ENCODE assay signal across 8 mouse cellular contexts in the genomic region with DNA sequence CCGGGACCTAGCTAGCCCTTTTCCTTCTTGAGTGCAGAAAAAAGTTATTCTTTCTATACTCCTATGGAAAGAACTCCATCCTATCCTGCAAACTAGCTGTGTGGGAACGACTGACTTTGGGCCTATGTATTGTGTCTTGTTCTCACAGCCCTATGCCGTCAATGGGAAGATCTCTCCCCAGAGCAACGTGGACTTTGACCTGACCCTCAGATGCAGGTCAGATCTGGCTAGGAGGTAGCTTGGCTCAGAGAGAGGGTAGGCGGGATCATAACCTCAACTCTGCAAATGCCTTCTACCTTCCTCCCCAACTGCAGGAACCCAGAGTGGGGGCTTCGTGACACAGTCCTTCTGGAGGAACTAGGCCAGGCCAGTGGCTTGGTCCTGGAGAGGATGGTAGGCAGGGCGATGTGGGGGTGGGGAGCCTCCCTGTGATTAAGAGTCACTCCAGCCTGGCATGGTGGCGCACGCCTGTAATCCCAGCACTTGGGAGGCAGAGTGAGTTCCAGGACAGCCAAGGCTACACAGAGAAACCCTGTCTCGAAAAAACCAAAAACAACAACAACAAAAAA. TPM values are rescaled to one million over a fixed set of nuclear protein-coding genes. Genes with fewer than 3 reads are reported as not detected.
DNase-seq lines count a peak whose midpoint lies in the region; ATAC-seq and TF ChIP-seq lines count a peak whose summit lies in the region.

No protein-coding gene starts in this region.

- ATAC-seq in intestine, postnatal 0 days = no peak; the same call in 1 of the 2 replicates
- ATAC-seq in liver, postnatal 0 days = 0 out of 2 replicates have a peak, but pooled peaks have one; percentile 20
- no peak for ATAC-seq in granulocyte monocyte progenitor cell, adult 5-6 weeks (replicated peaks; ENCODE audit: poor library complexity, severe bottlenecking)

- no peak overlapping the region for H3K27ac ChIP-seq in cortical plate, adult 2 months (ENCODE audit: insufficient read depth, low read length)
- peak overlapping the region; percentile 63; the same call in 1 of the 2 replicates for H3K27ac ChIP-seq in intestine, postnatal 0 days (ENCODE audit: low read depth, low read length)
- H3K27ac ChIP-seq in liver, postnatal 0 days (ENCODE audit: low read depth) = peak overlapping the region; percentile 88

- 43% methylated on average over 10 of the region's 10 CpGs for WGBS in intestine, postnatal 0 days
- WGBS in liver, postnatal 0 days (ENCODE audit: insufficient replicate concordance) = 59% methylated on average over 10 of the region's 10 CpGs

- H3K4me3 ChIP-seq in cortical plate, adult 2 months (ENCODE audit: insufficient read depth, low read length) = peak overlapping the region; percentile 94
- peak overlapping the region; percentile 74 for H3K4me3 ChIP-seq in intestine, postnatal 0 days (ENCODE audit: low read depth, low read length)
- H3K4me3 ChIP-seq in liver, postnatal 0 days (ENCODE audit: low read depth, low read length) = peak overlapping the region; percentile 69

- no peak for TF ChIP-seq CTCF in cortical plate, adult 2 months (IDR thresholded peaks at IDR 0.05; ENCODE audit: extremely low read depth, insufficient read depth, low read length)
- no peak for TF ChIP-seq CTCF in intestine, postnatal 0 days (IDR thresholded peaks at IDR 0.05; ENCODE audit: low read depth)
- no peak for TF ChIP-seq CTCF in liver, postnatal 0 days (IDR thresholded peaks at IDR 0.05; ENCODE audit: low read depth)

- H3K9ac ChIP-seq in intestine, postnatal 0 days (ENCODE audit: low read depth, low read length) = peak overlapping the region; percentile 50; the same call in 1 of the 2 replicates
- peak overlapping the region; percentile 64 for H3K9ac ChIP-seq in liver, postnatal 0 days (replicated peaks)

- H3K4me1 ChIP-seq in cortical plate, adult 2 months (ENCODE audit: control insufficient read depth, insufficient read depth, low read length) = peaks cover 5% of the 10 kb centered on the region; the same call in 1 of the 2 replicates
- peaks cover 6% of the 10 kb centered on the region; the same call in 1 of the 2 replicates for H3K4me1 ChIP-seq in intestine, postnatal 0 days (replicated peaks; ENCODE audit: control insufficient read depth, insufficient read depth, low read length)
- H3K4me1 ChIP-seq in liver, postnatal 0 days (ENCODE audit: insufficient read depth) = peaks cover 31% of the 10 kb centered on the region

- peak overlapping the region; percentile 86 for H3K4me2 ChIP-seq in intestine, postnatal 0 days (replicated peaks; ENCODE audit: low read depth)
- peak overlapping the region; percentile 85 for H3K4me2 ChIP-seq in liver, postnatal 0 days (ENCODE audit: low read depth, low read length)

- no peaks in the 10 kb centered on the region for H3K27me3 ChIP-seq in intestine, postnatal 0 days (replicated peaks; ENCODE audit: control insufficient read depth, insufficient read depth, low read length)
- no peaks in the 10 kb centered on the region for H3K27me3 ChIP-seq in liver, postnatal 0 days (ENCODE audit: insufficient read depth, low read length)

- H3K9me3 ChIP-seq in intestine, postnatal 0 days (ENCODE audit: control insufficient read depth) = no peaks in the 10 kb centered on the region
- H3K9me3 ChIP-seq in liver, postnatal 0 days (ENCODE audit: low read length) = no peaks in the 10 kb centered on the region

- peak; percentile 13 for DNase-seq in embryo, embryonic 10.5 days (ENCODE audit: low spot score)
- DNase-seq in embryo, embryonic 11 days = no peak
- peak; percentile 53 for DNase-seq in liver, postnatal 0 days
- DNase-seq in layer of hippocampus, postnatal 14 days (ENCODE audit: low spot score in 2 of 2) = no peak
- DNase-seq in urinary bladder, adult 2 months (ENCODE audit: low spot score) = no peak

- H3K36me3 ChIP-seq in intestine, postnatal 0 days (ENCODE audit: control insufficient read depth, insufficient read depth) = peaks cover 10% of the 10 kb centered on the region
- peaks cover 10% of the 10 kb centered on the region for H3K36me3 ChIP-seq in liver, postnatal 0 days (replicated peaks; ENCODE audit: insufficient read depth, low read length)

- no peak for TF ChIP-seq EP300 in liver, postnatal 0 days (IDR thresholded peaks at IDR 0.05; ENCODE audit: low read depth)

- TF ChIP-seq POLR2A in cortical plate, adult 2 months (IDR thresholded peaks at IDR 0.05; ENCODE audit: extremely low read depth, insufficient read depth, low read length) = no peak

RNA-seq across cellular contexts. Expression of a gene that starts 1.6 kb away (rescaled TPM):
- polyA plus RNA-seq in cortical plate, adult 2 months (2012; rRNA removed) = 76.5 and 79.2 TPM in 2 replicates
- 46.6 and 51.7 TPM in 2 replicates for polyA plus RNA-seq in intestine, postnatal 0 days (2015; fragmentation: Nextera tagmentation; extraction: Ambion mirVana)
- polyA plus RNA-seq in liver, postnatal 0 days (2015; fragmentation: Nextera tagmentation; extraction: Ambion mirVana) = 64.8 and 72.5 TPM in 2 replicates
- 23.4 and 27.7 TPM in 2 replicates for total RNA-seq in granulocyte monocyte progenitor cell, adult 5-6 weeks (2014; fragmentation: Nextera tagmentation)
- total RNA-seq in granulocyte monocyte progenitor cell, adult 5-6 weeks (2017) = 9.7 and 15.2 TPM in 2 replicates
- 10 to 100 TPM; 39.3 to 44.7 TPM for total RNA-seq in layer of hippocampus, postnatal 14 days (2021)
- polyA plus RNA-seq in urinary bladder, adult 2 months (2012; rRNA removed) = 61.0 and 67.8 TPM in 2 replicates

RNA-seq across cellular contexts. Expression of a gene that starts 4.2 kb away (rescaled TPM):
- 0.26 and 0.61 TPM in 2 replicates for polyA plus RNA-seq in cortical plate, adult 2 months (2012; rRNA removed)
- polyA plus RNA-seq in intestine, postnatal 0 days (2015; fragmentation: Nextera tagmentation; extraction: Ambion mirVana) = 0.14 and 0.27 TPM in 2 replicates
- 0.33 and 0.54 TPM in 2 replicates for polyA plus RNA-seq in liver, postnatal 0 days (2015; fragmentation: Nextera tagmentation; extraction: Ambion mirVana)
- 2.1 TPM in 1 of 2 replicates, not detected in the other for total RNA-seq in granulocyte monocyte progenitor cell, adult 5-6 weeks (2014; fragmentation: Nextera tagmentation)
- total RNA-seq in granulocyte monocyte progenitor cell, adult 5-6 weeks (2017) = 1.1 and 1.3 TPM in 2 replicates
- total RNA-seq in layer of hippocampus, postnatal 14 days (2021) = 1 to 10 TPM; 1.8 to 2.3 TPM
- 0.77 and 0.93 TPM in 2 replicates for polyA plus RNA-seq in urinary bladder, adult 2 months (2012; rRNA removed)

RNA-seq across cellular contexts. Expression of a gene that starts 7.9 kb away (rescaled TPM):
- polyA plus RNA-seq in cortical plate, adult 2 months (2012; rRNA removed) = 29.2 and 29.9 TPM in 2 replicates
- 51.0 and 55.9 TPM in 2 replicates for polyA plus RNA-seq in intestine, postnatal 0 days (2015; fragmentation: Nextera tagmentation; extraction: Ambion mirVana)
- polyA plus RNA-seq in liver, postnatal 0 days (2015; fragmentation: Nextera tagmentation; extraction: Ambion mirVana) = 127 and 143 TPM in 2 replicates
- total RNA-seq in granulocyte monocyte progenitor cell, adult 5-6 weeks (2014; fragmentation: Nextera tagmentation) = 30.4 and 58.6 TPM in 2 replicates
- 11.2 and 25.8 TPM in 2 replicates for total RNA-seq in granulocyte monocyte progenitor cell, adult 5-6 weeks (2017)
- 10 to 100 TPM; 29.2 to 39.0 TPM for total RNA-seq in layer of hippocampus, postnatal 14 days (2021)
- 11.0 and 13.6 TPM in 2 replicates for polyA plus RNA-seq in urinary bladder, adult 2 months (2012; rRNA removed)

RNA-seq across cellular contexts. Expression of a gene that starts 15.1 kb away (rescaled TPM):
- 38.2 and 48.5 TPM in 2 replicates for polyA plus RNA-seq in cortical plate, adult 2 months (2012; rRNA removed)
- 2.5 and 2.9 TPM in 2 replicates for polyA plus RNA-seq in intestine, postnatal 0 days (2015; fragmentation: Nextera tagmentation; extraction: Ambion mirVana)
- 2.7 and 3.4 TPM in 2 replicates for polyA plus RNA-seq in liver, postnatal 0 days (2015; fragmentation: Nextera tagmentation; extraction: Ambion mirVana)
- total RNA-seq in granulocyte monocyte progenitor cell, adult 5-6 weeks (2014; fragmentation: Nextera tagmentation) = 64.7 and 66.9 TPM in 2 replicates
- 11.8 and 15.0 TPM in 2 replicates for total RNA-seq in granulocyte monocyte progenitor cell, adult 5-6 weeks (2017)
- 10 to 100 TPM; 24.0 to 25.8 TPM for total RNA-seq in layer of hippocampus, postnatal 14 days (2021)
- polyA plus RNA-seq in urinary bladder, adult 2 months (2012; rRNA removed) = 12.0 and 14.4 TPM in 2 replicates

RNA-seq across cellular contexts. Expression of a gene that starts 31.8 kb away (rescaled TPM):
- 108 and 119 TPM in 2 replicates for polyA plus RNA-seq in cortical plate, adult 2 months (2012; rRNA removed)
- 18.1 and 20.4 TPM in 2 replicates for polyA plus RNA-seq in intestine, postnatal 0 days (2015; fragmentation: Nextera tagmentation; extraction: Ambion mirVana)
- 9.8 and 10.4 TPM in 2 replicates for polyA plus RNA-seq in liver, postnatal 0 days (2015; fragmentation: Nextera tagmentation; extraction: Ambion mirVana)
- total RNA-seq in granulocyte monocyte progenitor cell, adult 5-6 weeks (2014; fragmentation: Nextera tagmentation) = 28.3 and 35.5 TPM in 2 replicates
- total RNA-seq in granulocyte monocyte progenitor cell, adult 5-6 weeks (2017) = 11.9 and 17.8 TPM in 2 replicates
- total RNA-seq in layer of hippocampus, postnatal 14 days (2021) = 10 to 100 TPM; 95.6 to 97.8 TPM
- polyA plus RNA-seq in urinary bladder, adult 2 months (2012; rRNA removed) = 52.4 and 62.0 TPM in 2 replicates

Comparison
In these comparisons a context has a peak if more than half of its experiments do, and no peak if none do; other contexts are left out.
1. DNase-seq: peak in embryo, embryonic 10.5 days (single experiment) and liver, postnatal 0 days (single experiment); none in embryo, embryonic 11 days (single experiment), layer of hippocampus, postnatal 14 days (0 of 2) and urinary bladder, adult 2 months (single experiment).
2. Peak in every context shown above with its lines, with median percentiles within 50 percentile points of each other: H3K4me3 ChIP-seq.